Mouse (Mus musculus): Measurements from ENCODE around the gene Prdx6.
"Not testable (repeated sequence)": the region's sequence is repeated elsewhere in the genome, so short reads cannot be mapped to it uniquely, and the experiment has no call there.

Prdx6 gene

DNA sequence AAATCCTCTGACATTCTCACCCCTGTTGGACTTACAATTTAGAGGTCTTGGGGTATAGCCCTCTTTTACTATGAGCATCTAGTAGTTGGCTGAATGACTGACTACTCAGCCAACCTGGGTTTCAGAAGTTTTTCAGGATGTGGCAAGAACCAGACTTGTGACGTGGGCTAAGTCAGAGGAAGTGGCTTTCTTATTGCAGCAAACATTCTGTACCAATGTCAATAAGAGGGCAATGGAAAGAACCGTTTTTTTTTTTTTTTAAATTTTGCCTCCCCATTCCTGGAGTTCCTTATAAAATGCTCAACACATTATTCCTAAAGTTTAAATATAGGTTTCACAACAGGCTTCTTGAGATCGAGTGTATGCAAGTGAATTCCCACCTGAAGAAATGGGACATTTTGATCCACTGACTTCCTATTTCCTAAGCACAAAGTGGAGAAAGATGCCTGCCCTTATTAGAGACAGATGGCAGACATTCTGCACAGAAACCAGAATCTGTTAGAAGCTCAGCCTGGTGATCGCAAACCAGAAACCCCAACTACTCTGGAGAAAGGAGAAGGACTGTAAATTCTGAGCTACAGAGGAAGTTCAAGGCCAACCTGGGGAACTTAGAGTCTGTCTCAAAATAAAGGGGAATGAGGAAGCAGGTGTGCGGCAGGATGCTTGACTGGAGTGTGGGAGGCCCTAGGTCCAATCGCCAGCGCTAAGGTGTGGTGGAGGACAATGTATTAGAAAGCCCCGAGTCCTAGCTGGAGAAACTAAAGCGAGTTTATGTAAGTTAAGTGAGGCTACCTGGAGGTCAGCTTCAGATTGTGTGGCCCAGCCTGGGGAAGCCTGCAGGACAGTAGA, 622 bp upstream of the Prdx6 start:
- no peak for DNase-seq (ENCODE audit: low spot score)

GRCm38 (mm10) chr1:161250031-161250603, 902 bp downstream of the Prdx6 start:
- no peak for DNase-seq (ENCODE audit: low spot score)

DNA sequence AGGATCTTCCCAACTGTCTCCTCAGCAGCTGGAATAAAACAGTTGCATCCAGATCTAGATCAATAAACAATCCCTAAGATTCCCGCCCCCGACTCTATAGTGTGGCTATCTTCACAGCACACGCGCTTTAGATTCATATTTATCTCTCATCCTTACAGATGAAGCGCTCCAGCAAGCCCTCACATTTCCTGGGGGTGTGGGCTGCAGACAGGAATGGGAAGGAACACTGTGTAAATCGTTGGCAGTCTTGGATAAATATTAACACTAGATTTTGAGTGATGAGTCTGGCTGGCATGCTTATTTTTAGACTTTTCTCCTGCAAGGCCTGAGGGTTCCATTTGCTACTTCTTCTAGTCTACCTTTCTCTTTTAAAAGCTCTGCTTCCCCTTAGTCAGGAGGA, 1.6 kb downstream of the Prdx6 start:
- DNase-seq (ENCODE audit: low spot score) = no peak

DNA sequence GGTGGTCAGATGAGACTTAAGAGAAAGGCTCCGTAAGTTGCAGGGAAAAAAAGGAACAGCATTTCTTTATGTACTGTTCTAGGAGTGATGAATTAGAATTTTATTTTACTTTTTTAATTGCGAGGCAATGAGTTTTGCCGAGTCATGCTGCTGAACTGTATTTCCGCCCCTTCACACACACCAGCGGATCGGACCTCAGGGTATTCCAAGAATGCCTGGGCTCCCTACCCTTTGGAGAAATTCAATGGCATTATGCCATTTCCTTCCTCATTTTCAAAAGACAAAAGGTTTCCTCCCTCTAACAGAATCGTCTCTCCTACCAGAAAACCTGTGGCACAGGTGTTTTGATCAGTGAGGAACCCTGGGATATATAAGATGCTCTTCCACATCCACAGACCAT, 2.3 kb downstream of the Prdx6 start:
- no peak for DNase-seq (ENCODE audit: low spot score)

DNA sequence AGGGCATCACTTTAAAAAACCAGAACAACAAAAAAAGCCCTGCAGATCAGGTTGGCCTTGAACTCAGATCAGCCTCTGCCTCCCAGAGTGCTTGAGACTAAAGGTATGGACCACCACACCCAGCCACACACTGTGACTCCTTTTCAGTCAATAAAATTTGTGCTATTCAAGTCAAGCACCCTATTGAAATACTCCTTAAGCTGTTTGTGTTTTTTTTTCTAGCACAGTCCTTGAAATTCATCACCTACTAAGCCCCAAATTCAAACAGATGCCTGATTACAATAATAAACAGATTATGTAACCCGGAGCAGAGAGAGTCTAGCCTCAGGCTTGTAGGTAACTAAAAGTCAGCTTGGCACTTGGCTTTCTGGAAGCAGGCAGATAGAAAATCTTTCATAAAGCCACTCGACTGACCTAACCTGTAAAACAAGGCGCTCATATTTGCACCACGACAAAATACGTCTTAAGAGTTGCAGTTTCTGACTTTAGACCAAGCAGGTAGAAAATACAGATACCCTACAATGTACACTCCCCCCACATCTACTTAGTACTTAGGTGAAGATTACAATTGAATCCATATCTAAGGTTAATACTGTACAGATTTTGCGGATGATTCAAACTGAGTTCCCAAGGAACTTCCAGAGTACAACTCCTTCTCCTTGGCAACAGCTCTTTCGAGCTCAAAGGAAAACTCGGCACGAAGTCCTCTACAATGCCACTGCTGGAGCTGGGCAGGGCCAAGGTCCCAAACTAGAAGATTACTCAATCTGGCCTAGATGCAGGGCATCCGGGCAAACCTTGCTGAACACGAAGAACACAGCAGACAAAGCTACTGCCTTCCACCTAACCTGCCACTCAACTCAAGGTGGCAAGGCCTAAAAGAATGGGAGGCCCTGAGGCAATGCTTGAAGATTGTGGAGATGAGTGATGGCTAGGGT, 3.1 kb downstream of the Prdx6 start:
- DNase-seq (ENCODE audit: low spot score) = no peak

DNA sequence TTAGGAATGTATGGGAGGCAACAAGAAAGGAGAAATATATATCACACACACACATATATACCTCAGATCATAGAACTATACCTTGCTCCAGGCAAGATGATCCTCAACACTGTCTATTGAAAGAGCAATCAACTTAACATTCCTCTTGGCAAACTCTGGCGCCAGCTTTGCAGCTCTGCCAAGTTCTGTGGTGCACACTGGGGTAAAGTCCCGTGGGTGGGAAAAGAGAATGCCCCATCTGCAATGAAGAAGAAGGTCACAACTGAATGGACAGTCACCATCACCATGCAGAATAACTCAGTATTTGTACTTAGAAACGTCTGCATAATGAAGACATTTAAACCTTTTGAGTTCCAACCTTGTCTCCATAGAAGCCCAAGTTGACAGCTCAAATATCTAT, 3.8 kb downstream of the Prdx6 start:
- DNase-seq (ENCODE audit: low spot score) = no peak

DNA sequence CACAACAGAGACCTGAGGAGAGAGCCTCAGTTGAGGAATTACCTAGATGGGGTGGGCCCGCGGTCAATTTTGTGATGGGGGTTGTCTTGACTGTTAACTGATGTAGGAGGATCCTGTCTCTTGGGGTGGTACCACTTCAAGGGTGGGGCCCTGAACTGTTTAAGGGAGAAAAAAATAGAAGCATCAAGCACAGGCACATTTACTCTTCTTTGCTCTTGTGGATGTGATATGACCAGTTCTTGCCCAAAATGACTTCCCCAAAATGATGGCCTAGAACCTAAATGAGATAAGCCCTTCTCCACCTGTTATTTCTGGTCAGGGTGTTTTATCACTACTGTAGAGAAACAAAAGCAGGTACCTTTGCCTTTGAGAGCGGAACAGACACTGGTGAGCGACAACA, 13.3 kb downstream of the Prdx6 start:
- DNase-seq (ENCODE audit: low spot score) = no peak

GRCm38 (mm10) chr1:161237339-161237738, 13.7 kb downstream of the Prdx6 start:
- no peak for DNase-seq (ENCODE audit: low spot score)

DNA sequence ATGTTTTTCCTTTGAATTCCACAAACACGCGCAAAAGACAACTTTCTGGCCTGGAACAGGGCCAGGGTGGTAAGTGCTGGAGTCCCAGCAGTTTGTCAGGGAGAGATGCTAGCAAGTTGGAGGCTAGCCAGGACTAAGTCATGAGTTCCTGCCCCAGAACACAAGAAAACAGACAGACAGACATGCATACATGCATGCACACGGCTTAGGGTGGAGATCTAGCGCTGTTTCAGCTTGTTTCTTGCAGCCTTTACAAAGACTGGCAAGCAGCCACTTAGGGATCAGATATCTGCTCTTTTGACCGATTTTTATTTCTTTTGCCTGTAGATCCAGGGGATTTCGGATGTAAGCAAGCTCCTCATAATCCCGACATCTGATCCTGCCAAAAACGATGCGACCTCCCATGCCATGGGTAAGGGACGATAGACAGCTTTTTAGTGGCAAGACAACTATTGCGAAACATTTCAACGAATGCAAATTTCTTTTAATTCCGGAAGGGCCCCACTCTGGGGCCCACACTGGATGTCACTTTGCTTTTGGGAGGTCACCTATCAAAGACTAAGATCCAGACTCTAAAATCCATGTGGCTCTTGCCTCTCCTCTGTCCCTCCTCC, 17.7 kb downstream of the Prdx6 start:
- no peak for DNase-seq (ENCODE audit: low spot score)

- no peak for DNase-seq (ENCODE audit: low spot score)
Measured at GRCm38 (mm10) chr1:161232181-161232580, 18.8 kb downstream of the Prdx6 start.

GRCm38 (mm10) chr1:161224837-161225236, 26.2 kb downstream of the Prdx6 start:
- no peak for DNase-seq (ENCODE audit: low spot score)

DNA sequence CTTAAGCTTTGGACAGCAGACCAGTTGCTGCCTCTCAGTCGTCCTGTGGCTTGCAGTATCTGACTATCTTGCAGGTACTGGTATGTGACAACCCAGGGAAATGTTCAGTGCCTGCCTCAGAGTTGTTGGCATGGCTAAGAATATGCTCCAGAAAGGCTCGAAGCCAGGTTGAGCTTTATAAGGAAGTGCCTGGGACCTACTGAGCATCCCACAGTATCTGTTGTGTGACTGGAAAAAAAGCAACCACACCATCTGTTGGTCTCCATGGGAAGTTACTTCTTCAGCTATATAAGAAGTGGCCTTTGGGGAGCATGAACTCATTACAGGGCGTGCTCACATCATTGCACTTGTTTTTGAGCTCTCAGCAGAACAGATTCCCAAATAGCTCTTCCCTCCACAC, 31.2 kb downstream of the Prdx6 start:
- no peak for DNase-seq (ENCODE audit: low spot score)

GRCm38 (mm10) chr1:161214465-161214864, 36.6 kb downstream of the Prdx6 start:
- peak; percentile 2 for DNase-seq (ENCODE audit: low spot score)

- no peak for DNase-seq (ENCODE audit: low spot score)
Measured at GRCm38 (mm10) chr1:161199856-161200255, 51.2 kb downstream of the Prdx6 start.

- DNase-seq (ENCODE audit: low spot score) = not testable (repeated sequence)
Measured at GRCm38 (mm10) chr1:161196364-161196763, 54.7 kb downstream of the Prdx6 start.

DNA sequence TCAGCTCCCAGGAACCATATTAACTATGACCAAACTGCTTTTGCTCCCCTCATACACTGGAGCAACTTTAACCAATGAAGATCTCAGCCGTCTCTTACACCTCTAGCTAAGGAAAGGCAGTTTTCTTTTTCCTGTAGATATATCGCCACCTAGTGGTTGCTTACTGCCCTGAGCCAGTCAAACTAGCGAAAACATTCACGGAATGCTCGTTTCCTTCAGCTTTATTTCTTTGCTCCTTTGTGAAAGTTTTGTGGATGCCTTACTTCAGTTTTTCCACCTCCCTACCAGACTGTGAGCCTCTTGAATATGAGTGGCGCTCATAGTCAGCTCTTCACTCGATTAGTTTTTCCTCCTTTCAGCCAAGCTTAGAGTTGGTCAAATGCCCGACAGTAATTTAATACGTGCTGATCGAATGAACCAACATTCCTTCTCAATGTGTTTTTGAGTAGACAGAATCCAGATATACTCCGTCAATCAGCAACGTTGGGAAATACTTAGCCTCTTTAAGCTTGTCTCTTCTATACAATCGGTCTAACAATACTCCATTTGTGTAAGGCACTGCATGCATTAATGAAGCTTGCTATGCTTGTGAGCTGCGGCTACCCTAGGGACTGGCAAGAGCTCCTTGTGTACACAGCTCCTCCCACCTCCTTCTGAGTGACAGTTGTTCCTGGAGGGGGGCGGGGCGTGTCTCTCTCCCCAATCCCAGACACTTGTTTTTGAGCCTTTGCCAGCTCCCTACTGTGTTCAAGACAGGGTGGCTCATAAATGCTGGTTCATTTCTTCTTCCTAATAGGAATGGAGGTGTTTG, 55.3 kb downstream of the Prdx6 start:
- DNase-seq (ENCODE audit: low spot score) = peak; percentile 6

- no peak for DNase-seq (ENCODE audit: low spot score)
Measured at GRCm38 (mm10) chr1:161190253-161190910, 60.6 kb downstream of the Prdx6 start.

Measured in spleen, adult 12 weeks (tissue).